Mouse (Mus musculus): ENCODE measurements around the gene Sik2. TPM values are rescaled to one million over a fixed set of nuclear protein-coding genes. Genes with fewer than 3 reads are reported as not detected.

Gene Sik2
- 9.1 and 10.4 TPM in 2 replicates for polyA plus RNA-seq (2015; fragmentation: Nextera tagmentation; extraction: Ambion mirVana)

- Histone ChIP-seq H3K36me3 (ENCODE audit: insufficient read depth, low read length) (no peaks in the 10 kb centered on the region), H3K4me1 (ENCODE audit: insufficient read depth, low read depth, low read length) (peaks cover 3% of the 10 kb centered on the region; the same call in 1 of the 2 replicates), H3K4me2 (replicated peaks; ENCODE audit: low read depth, low read length) (peak within 1 kb of the TSS; percentile 87), H3K27ac (ENCODE audit: low read length) (peak within 1 kb of the TSS; percentile 91), H3K9me3 (ENCODE audit: low read length) (no peaks in the 10 kb centered on the region), H3K4me3 (ENCODE audit: low read depth, low read length) (peak within 1 kb of the TSS; percentile 91), H3K9ac (replicated peaks; ENCODE audit: low read depth) (peak within 1 kb of the TSS; percentile 88), H3K27me3 (replicated peaks; ENCODE audit: insufficient read depth, low read length) (no peaks in the 10 kb centered on the region)
- TF ChIP-seq EP300 (IDR thresholded peaks at IDR 0.05) (0 out of 2 replicates have a peak, but pooled peaks have one; percentile 16), CTCF (IDR thresholded peaks at IDR 0.05) (peak; percentile 95)
- ATAC-seq (peak; percentile 98), DNase-seq (ENCODE audit: low spot score) (peak; percentile 96)
- WGBS, result under 1% methylated on average over 45 of the region's 85 CpGs
These were observed at the start of gene Sik2 for GRCm38 (mm10) chr9:51008841-51009655. TSS of gene Sik2 (minus strand) at chr9:51009073.

GRCm38 (mm10) chr9:51056360-51057324 lies 47.8 kb upstream of the Sik2 start:
- Histone ChIP-seq H3K9me3 (ENCODE audit: low read length) (no peaks in the 10 kb centered on the region), H3K4me2 (replicated peaks; ENCODE audit: low read depth, low read length) (no peak overlapping the region), H3K4me1 (ENCODE audit: insufficient read depth, low read depth, low read length) (no peaks in the 10 kb centered on the region), H3K27ac (ENCODE audit: low read length) (no peak overlapping the region), H3K9ac (replicated peaks; ENCODE audit: low read depth) (no peak overlapping the region), H3K36me3 (ENCODE audit: insufficient read depth, low read length) (no peaks in the 10 kb centered on the region), H3K27me3 (replicated peaks; ENCODE audit: insufficient read depth, low read length) (no peaks in the 10 kb centered on the region), H3K4me3 (ENCODE audit: low read depth, low read length) (no peak overlapping the region)
- no peak for DNase-seq (ENCODE audit: low spot score)
- whole genome bisulfite sequencing, result 58% methylated on average over 3 of the region's 3 CpGs
- no peak for ATAC-seq
- TF ChIP-seq CTCF (IDR thresholded peaks at IDR 0.05), result no peak
- no peak for TF ChIP-seq EP300 (IDR thresholded peaks at IDR 0.05)

- no peak for ATAC-seq
- Histone ChIP-seq H3K4me3 (ENCODE audit: low read depth, low read length) (no peak overlapping the region), H3K27me3 (replicated peaks; ENCODE audit: insufficient read depth, low read length) (no peaks in the 10 kb centered on the region), H3K9me3 (ENCODE audit: low read length) (no peaks in the 10 kb centered on the region), H3K36me3 (ENCODE audit: insufficient read depth, low read length) (no peaks in the 10 kb centered on the region), H3K4me2 (replicated peaks; ENCODE audit: low read depth, low read length) (no peak overlapping the region), H3K27ac (ENCODE audit: low read length) (no peak overlapping the region), H3K9ac (replicated peaks; ENCODE audit: low read depth) (no peak overlapping the region), H3K4me1 (ENCODE audit: insufficient read depth, low read depth, low read length) (no peaks in the 10 kb centered on the region)
- peak; percentile 56 for DNase-seq (ENCODE audit: low spot score)
- WGBS, result 43% methylated on average over 3 of the region's 3 CpGs
- TF ChIP-seq CTCF (IDR thresholded peaks at IDR 0.05), result peak; percentile 54
- no peak for TF ChIP-seq EP300 (IDR thresholded peaks at IDR 0.05)
These were observed 43.3 kb upstream of the Sik2 start for GRCm38 (mm10) chr9:51052180-51052579.

GRCm38 (mm10) chr9:51042136-51042535 lies 33.3 kb upstream of the Sik2 start:
- TF ChIP-seq EP300 (IDR thresholded peaks at IDR 0.05), result no peak
- TF ChIP-seq CTCF (IDR thresholded peaks at IDR 0.05), result no peak
- no peak overlapping the region for H3K4me2 ChIP-seq (replicated peaks; ENCODE audit: low read depth, low read length)
- H3K36me3 ChIP-seq (ENCODE audit: insufficient read depth, low read length), result no peaks in the 10 kb centered on the region
- no peak overlapping the region for H3K4me3 ChIP-seq (ENCODE audit: low read depth, low read length)
- H3K4me1 ChIP-seq (ENCODE audit: insufficient read depth, low read depth, low read length), result no peaks in the 10 kb centered on the region
- H3K27me3 ChIP-seq (replicated peaks; ENCODE audit: insufficient read depth, low read length), result no peaks in the 10 kb centered on the region
- no peak overlapping the region for H3K27ac ChIP-seq (ENCODE audit: low read length)
- DNase-seq (ENCODE audit: low spot score), result no peak
- H3K9ac ChIP-seq (replicated peaks; ENCODE audit: low read depth), result no peak overlapping the region
- WGBS, result 72% methylated on average over 6 of the region's 6 CpGs
- ATAC-seq, result no peak
- H3K9me3 ChIP-seq (ENCODE audit: low read length), result no peaks in the 10 kb centered on the region

- DNase-seq (ENCODE audit: low spot score) (no peak), ATAC-seq (no peak)
- H3K27me3 ChIP-seq (replicated peaks; ENCODE audit: insufficient read depth, low read length), result no peaks in the 10 kb centered on the region
- H3K9me3 ChIP-seq (ENCODE audit: low read length), result no peaks in the 10 kb centered on the region
- H3K36me3 ChIP-seq (ENCODE audit: insufficient read depth, low read length), result no peaks in the 10 kb centered on the region
- H3K4me1 ChIP-seq (ENCODE audit: insufficient read depth, low read depth, low read length), result no peaks in the 10 kb centered on the region
- no peak for TF ChIP-seq EP300 (IDR thresholded peaks at IDR 0.05)
- TF ChIP-seq CTCF (IDR thresholded peaks at IDR 0.05), result no peak
- H3K4me2 ChIP-seq (replicated peaks; ENCODE audit: low read depth, low read length), result no peak overlapping the region
- WGBS, result 82% methylated on average over 7 of the region's 7 CpGs
- H3K9ac ChIP-seq (replicated peaks; ENCODE audit: low read depth), result no peak overlapping the region
- no peak overlapping the region for H3K27ac ChIP-seq (ENCODE audit: low read length)
- no peak overlapping the region for H3K4me3 ChIP-seq (ENCODE audit: low read depth, low read length)
These were observed 32.7 kb upstream of the Sik2 start for GRCm38 (mm10) chr9:51041491-51041980.

All from lung, postnatal 0 days (tissue).